Mouse (Mus musculus) hematopoietic stem cell, adult 5-6 weeks (primary cell): ENCODE results near the gene Kcnj14. TPM values are rescaled to one million over a fixed set of nuclear protein-coding genes. Genes with fewer than 3 reads are reported as not detected.

Experiments
- ATAC-seq, 2 experiments: fragments of 125-278 bp in 1 of 2; replicated peaks in 1 of 2; 2 replicates each; pipeline ENCODE4 v1.8.0; 2016 to 2017; ENCODE audit warnings: inconsistent platforms in 2 of 2, mild to moderate bottlenecking in 2 of 2, moderate number of reproducible peaks in 2 of 2, low read depth in 1 of 2, moderate TSS enrichment in 1 of 2; ENCODE audit not compliant: low FRiP score in 2 of 2, poor library complexity in 2 of 2, severe bottlenecking in 2 of 2, insufficient read depth in 1 of 2, low TSS enrichment in 1 of 2
- total RNA-seq: library from RNA; stranded (forward); fragments of 172-1452, 232-1000 nt; gene quantifications from 2 replicates; pipeline ENCODE4 v1.2.3, GENCODE M21; 2017

The Kcnj14 gene
- total RNA-seq, 1 experiment from 2014 or later = not detected

DNA sequence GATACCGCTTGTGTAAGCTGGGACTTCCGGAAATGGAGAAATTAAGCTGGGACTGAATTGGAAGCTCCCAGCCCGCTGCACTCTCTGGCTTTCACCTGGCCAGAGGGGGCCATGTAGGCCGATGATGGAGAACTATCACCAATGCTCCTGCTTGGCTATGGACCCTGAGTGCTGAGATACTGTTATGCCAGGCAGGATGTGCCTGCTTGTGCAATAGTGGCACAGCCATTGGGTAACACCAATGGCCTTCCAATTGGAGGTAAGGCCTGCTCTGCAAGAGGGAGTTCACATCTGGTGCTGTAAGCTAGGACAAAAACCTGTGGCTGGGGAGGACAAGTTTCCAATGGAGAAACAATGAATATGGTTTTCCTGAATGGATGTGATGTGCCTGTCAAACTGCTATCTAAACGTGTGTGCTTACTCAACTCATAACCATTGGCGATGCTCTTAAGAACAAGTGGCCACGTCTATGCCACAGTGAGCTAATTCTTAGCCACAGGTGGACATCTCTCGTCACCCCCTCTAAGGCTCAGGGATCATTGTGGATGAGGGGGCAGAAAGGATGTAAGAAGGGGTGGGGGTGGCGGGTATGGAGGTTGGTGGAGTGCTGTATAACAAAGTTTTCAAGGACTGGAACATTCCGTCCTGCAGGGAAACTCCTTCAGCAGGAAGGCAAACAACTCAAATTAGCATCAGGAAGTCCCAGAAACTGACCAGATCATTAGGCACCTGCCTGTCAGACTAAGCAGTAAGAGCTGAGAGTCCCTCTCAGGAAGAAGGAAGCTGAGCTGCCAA lies 18.6 kb upstream of the Kcnj14 start:
- ATAC-seq = no peak

- ATAC-seq = no peak
These were observed 9.3 kb upstream of the Kcnj14 start for GRCm38 (mm10) chr7:45833924-45834323.

GRCm38 (mm10) chr7:45833148-45833790 lies 8.7 kb upstream of the Kcnj14 start:
- 0 out of 4 replicates have a peak, but pooled peaks of 1 of the 2 experiments have one; percentile 22 for ATAC-seq

- no peak for ATAC-seq
These were observed 7.8 kb upstream of the Kcnj14 start for GRCm38 (mm10) chr7:45832428-45832827.

- no peak for ATAC-seq
These were observed 6.5 kb upstream of the Kcnj14 start for GRCm38 (mm10) chr7:45831128-45831525.

GRCm38 (mm10) chr7:45830427-45831127 lies 6.0 kb upstream of the Kcnj14 start, which contains the start of gene Grwd1:
Gene Grwd1, minus strand, starts transcription at chr7:45830944.
- peak; percentile 83 to 88 for ATAC-seq

- ATAC-seq = no peak
These were observed 2.0 kb upstream of the Kcnj14 start for GRCm38 (mm10) chr7:45826631-45827030.

DNA sequence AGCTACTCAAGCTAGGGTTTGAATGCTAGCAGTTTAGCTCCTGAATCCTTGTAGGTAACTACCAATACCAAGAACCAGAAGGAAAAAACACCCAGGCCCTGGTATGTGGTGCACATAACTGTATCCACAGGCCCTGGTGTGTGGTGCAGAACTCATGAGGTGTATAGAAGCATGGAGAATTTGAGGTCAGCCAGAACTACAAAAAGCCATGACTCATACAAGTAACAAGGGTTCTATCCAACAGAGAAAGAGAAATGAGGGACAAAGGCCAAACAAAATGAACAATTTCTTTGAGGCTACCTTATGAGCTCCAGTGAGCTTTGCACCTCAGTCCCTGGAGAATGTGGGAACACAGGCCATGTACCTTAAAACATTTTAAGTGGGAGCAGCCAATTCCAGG lies 3.7 kb downstream of the Kcnj14 start:
- ATAC-seq = no peak

- no peak for ATAC-seq
These were observed 4.7 kb downstream of the Kcnj14 start for GRCm38 (mm10) chr7:45819843-45820242.

- ATAC-seq = no peak
These were observed 8.6 kb downstream of the Kcnj14 start for GRCm38 (mm10) chr7:45815984-45816351.

DNA sequence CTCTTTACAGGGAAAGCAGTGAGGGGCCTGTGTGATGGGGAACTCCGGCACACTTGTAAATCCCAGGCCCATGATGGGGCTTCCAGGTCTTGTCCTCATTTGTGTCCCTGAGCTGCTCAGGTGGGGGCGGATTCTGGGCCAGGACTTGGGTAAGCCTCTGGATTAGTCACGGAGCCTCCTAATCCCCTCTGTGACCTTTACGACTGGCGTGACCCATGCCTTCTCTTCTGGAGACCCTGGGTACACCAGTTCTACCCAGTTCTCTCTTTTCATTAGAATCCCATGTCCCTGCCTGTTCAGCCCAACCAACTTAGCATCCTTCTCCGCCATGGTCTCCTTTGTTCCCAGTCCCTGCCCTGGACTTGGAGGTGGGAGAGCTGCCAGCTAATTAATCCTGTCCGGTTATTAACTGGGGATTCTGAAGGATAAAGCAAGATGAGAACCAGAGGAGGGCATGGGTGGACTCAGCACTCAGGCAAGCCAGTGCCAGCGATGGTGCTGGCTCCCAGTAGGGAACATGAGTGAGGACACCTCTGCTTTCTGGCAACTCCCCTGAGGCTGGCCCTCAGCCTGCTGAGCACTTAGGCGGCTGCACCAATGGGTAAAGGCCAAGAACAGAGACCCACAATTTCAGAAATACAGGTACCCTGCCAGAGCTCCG lies 9.1 kb downstream of the Kcnj14 start:
- no peak for ATAC-seq

- no peak for ATAC-seq
These were observed 9.7 kb downstream of the Kcnj14 start for GRCm38 (mm10) chr7:45814841-45815240.

GRCm38 (mm10) chr7:45813787-45814779 lies 10.5 kb downstream of the Kcnj14 start, which contains the start of gene Cyth2:
Gene Cyth2, minus strand, starts transcription at chr7:45814581.
- peak; percentile 97 for ATAC-seq

DNA sequence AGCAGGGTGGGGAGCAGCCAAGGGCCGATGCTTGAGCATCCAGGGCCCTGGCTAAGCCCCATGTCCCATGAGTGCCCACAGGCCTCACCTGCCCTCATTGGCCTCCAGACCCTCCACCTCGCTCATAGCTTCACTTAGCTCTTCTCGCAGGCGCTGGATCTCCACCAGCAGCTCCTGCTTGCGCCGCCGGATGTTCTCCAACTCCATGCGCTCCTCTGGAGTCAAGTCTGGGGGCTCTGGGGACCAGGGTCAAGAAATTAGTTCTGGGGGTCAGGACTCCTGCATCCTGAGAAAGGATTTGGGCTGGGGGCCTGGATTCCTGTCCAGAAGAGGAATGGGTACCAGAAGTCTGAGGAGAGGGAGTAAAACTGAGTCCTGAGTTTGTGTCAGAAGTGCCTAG lies 11.7 kb downstream of the Kcnj14 start:
- ATAC-seq = no peak

DNA sequence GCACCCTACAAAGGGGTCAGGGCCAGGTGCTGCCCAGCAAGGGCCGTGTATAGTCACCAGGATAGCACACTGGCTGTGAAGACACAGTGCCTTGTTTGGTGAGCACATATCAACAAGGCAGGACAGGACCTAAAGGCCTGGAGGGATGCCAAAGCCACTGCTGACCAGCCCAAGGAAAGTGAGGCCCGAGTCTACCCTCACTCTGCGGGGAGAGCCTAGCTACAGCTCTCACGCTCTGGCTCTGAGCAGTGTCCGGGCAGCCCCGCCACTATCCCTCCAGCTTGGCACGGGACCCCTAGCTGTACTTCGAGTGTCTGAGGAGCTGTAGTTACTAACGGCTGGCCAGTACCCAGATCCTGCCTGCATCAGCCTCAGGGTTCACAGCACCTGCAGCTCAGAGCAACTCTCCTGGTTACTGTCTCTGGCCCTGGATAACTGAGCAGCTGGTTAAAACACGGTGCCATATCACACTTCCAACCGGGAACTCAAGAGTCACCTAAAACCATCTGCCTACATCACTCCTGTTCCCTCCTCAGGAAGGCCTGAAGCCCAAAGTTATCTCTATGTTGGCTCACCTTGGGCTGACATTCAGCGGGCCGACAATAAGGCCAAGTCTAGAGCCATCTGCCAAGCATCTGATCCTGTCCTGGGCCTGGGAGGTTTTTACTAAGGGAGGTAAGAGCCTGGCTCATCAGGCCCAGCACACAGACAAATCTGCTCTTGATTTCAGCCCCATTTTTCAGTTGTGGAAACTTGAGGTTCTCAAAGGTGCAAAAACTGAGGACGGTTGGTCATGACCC lies 15.1 kb downstream of the Kcnj14 start:
- no peak for ATAC-seq

GRCm38 (mm10) chr7:45808471-45808870 lies 16.1 kb downstream of the Kcnj14 start:
- no peak for ATAC-seq
